ENCODE assay signal across 17 mouse cellular contexts in genomic region chr9:79517461-79517860, GRCm38 (mm10).
DNase-seq lines count a peak whose midpoint lies in the region; ATAC-seq and TF ChIP-seq lines count a peak whose summit lies in the region.
"Had no signal": no experiment of that assay in that cellular context is flagged by ENCODE, and none has a peak within 500 bp of the region (broad histone marks: within the 10 kb centered on the region; RNA-seq: fewer than 3 reads in every experiment).

No protein-coding gene starts in this region.

- H3K27ac ChIP-seq in heart, embryonic 15.5 days, result 0 out of 2 replicates have a peak overlapping the region, but pooled peaks have one; percentile 0
- H3K27ac ChIP-seq: embryonic facial prominence, embryonic 10.5 days; hindbrain, postnatal 0 days; limb, embryonic 12.5 days; neural tube, embryonic 12.5 days; stomach, postnatal 0 days had no signal

- H3K36me3 ChIP-seq in heart, embryonic 15.5 days, result no peaks in the 10 kb centered on the region
- H3K36me3 ChIP-seq: embryonic facial prominence, embryonic 10.5 days; limb, embryonic 12.5 days; neural tube, embryonic 12.5 days had no signal

- TF ChIP-seq POLR2A in lung, adult 2 months (IDR thresholded peaks at IDR 0.05; ENCODE audit: borderline replicate concordance, extremely low read depth, low read depth, low read length), result no peak

- 74% methylated on average over 5 of the region's 5 CpGs for WGBS in heart, embryonic 15.5 days
- WGBS in lung, adult 2 months, result 67% methylated on average over 5 of the region's 5 CpGs

- no peak for TF ChIP-seq CTCF in lung, adult 2 months (IDR thresholded peaks at IDR 0.05; ENCODE audit: insufficient read depth, low read length)

- H3K9me3 ChIP-seq in heart, embryonic 15.5 days (replicated peaks), result no peaks in the 10 kb centered on the region
- H3K9me3 ChIP-seq: embryonic facial prominence, embryonic 10.5 days; limb, embryonic 12.5 days; neural tube, embryonic 12.5 days had no signal

- no peak overlapping the region for H3K9ac ChIP-seq in heart, embryonic 15.5 days
- H3K9ac ChIP-seq: limb, embryonic 12.5 days; neural tube, embryonic 12.5 days had no signal

- H3K4me1 ChIP-seq in heart, embryonic 15.5 days (replicated peaks), result peaks cover 4% of the 10 kb centered on the region; the same call in 1 of the 2 replicates
- H3K4me1 ChIP-seq in lung, adult 2 months (ENCODE audit: control insufficient read depth, insufficient read depth, low read length), result no peaks in the 10 kb centered on the region
- H3K4me1 ChIP-seq: embryonic facial prominence, embryonic 10.5 days; neural tube, embryonic 12.5 days had no signal

- no peak overlapping the region for H3K4me2 ChIP-seq in heart, embryonic 15.5 days
- H3K4me2 ChIP-seq: limb, embryonic 12.5 days; neural tube, embryonic 12.5 days had no signal

- DNase-seq in heart, adult 11 months, result no peak
- peak; percentile 5 for DNase-seq in lung, postnatal 36 days
- no peak for DNase-seq in lung, adult 2 months
- DNase-seq in adrenal gland, postnatal 10 days, result peak; percentile 35
- peak; percentile 32 for DNase-seq in skeletal muscle tissue, adult 2 months (ENCODE audit: low read depth, low spot score)
- DNase-seq in thymus, postnatal 25 days, result no peak
- DNase-seq: cerebellum, postnatal 14 days; heart, postnatal 10 days; layer of hippocampus, postnatal 36 days; spleen, adult 18-20 months had no signal

- no peaks in the 10 kb centered on the region for H3K27me3 ChIP-seq in heart, embryonic 15.5 days
- H3K27me3 ChIP-seq: limb, embryonic 12.5 days; neural tube, embryonic 12.5 days had no signal

- H3K4me3 ChIP-seq in heart, embryonic 15.5 days, result no peak overlapping the region
- no peak overlapping the region for H3K4me3 ChIP-seq in lung, adult 2 months (replicated peaks; ENCODE audit: extremely low read depth, low read depth, low read length)
- H3K4me3 ChIP-seq: embryonic facial prominence, embryonic 10.5 days; limb, embryonic 12.5 days; neural tube, embryonic 12.5 days had no signal

- ATAC-seq in heart, embryonic 15.5 days (replicated peaks; ENCODE audit: insufficient number of reproducible peaks, insufficient read depth, low FRiP score, low read depth), result no peak
- ATAC-seq: CD4-positive, CD25-positive, alpha-beta regulatory T cell, adult 4 months; hindbrain, postnatal 0 days had no signal

Comparison
In these comparisons a context has a peak if more than half of its experiments do, and no peak if none do; other contexts are left out.
1. DNase-seq: peak in lung, postnatal 36 days (single experiment), adrenal gland, postnatal 10 days (single experiment) and skeletal muscle tissue, adult 2 months (single experiment); none in heart, adult 11 months (single experiment), lung, adult 2 months (single experiment) and thymus, postnatal 25 days (single experiment).